Mouse (Mus musculus) right cerebral cortex, postnatal 25 days (tissue): Measurements from ENCODE around the gene Agap1.

ENCODE experiments used
- DNase-seq: peaks from one replicate; pipeline ENCODE4 v3.0.0; 2022

Gene Agap1

GRCm38 (mm10) chr1:89625312-89625711, 170.7 kb downstream of the Agap1 start:
- DNase-seq: no peak

GRCm38 (mm10) chr1:89625967-89626366, 171.4 kb downstream of the Agap1 start:
- no peak for DNase-seq

- DNase-seq: no peak
Measured at GRCm38 (mm10) chr1:89626940-89627339, 172.3 kb downstream of the Agap1 start.

- no peak for DNase-seq
Measured at GRCm38 (mm10) chr1:89627650-89628049, 173.0 kb downstream of the Agap1 start.

- no peak for DNase-seq
Measured at GRCm38 (mm10) chr1:89630836-89631235, 176.2 kb downstream of the Agap1 start.

GRCm38 (mm10) chr1:89631747-89632146, 177.1 kb downstream of the Agap1 start:
- DNase-seq: no peak

GRCm38 (mm10) chr1:89634055-89634454, 179.4 kb downstream of the Agap1 start:
- DNase-seq: no peak

GRCm38 (mm10) chr1:89635131-89635530, 180.5 kb downstream of the Agap1 start:
- DNase-seq: no peak

- no peak for DNase-seq
Measured at GRCm38 (mm10) chr1:89637670-89638069, 183.1 kb downstream of the Agap1 start.

GRCm38 (mm10) chr1:89643445-89644100, 189.0 kb downstream of the Agap1 start:
- no peak for DNase-seq

- no peak for DNase-seq
Measured at GRCm38 (mm10) chr1:89644120-89644519, 189.5 kb downstream of the Agap1 start.

GRCm38 (mm10) chr1:89646326-89647018, 191.9 kb downstream of the Agap1 start:
- peak; percentile 53 for DNase-seq

- no peak for DNase-seq
Measured at GRCm38 (mm10) chr1:89647505-89647904, 192.9 kb downstream of the Agap1 start.

- no peak for DNase-seq
Measured at GRCm38 (mm10) chr1:89650557-89650956, 196.0 kb downstream of the Agap1 start.

GRCm38 (mm10) chr1:89656167-89656566, 201.6 kb downstream of the Agap1 start:
- DNase-seq: no peak

- peak; percentile 48 for DNase-seq
Measured at GRCm38 (mm10) chr1:89656643-89657321, 202.2 kb downstream of the Agap1 start.

- no peak for DNase-seq
Measured at GRCm38 (mm10) chr1:89660804-89661203, 206.2 kb downstream of the Agap1 start.

- no peak for DNase-seq
Measured at GRCm38 (mm10) chr1:89666154-89666553, 211.5 kb downstream of the Agap1 start.

- no peak for DNase-seq
Measured at GRCm38 (mm10) chr1:89667387-89667786, 212.8 kb downstream of the Agap1 start.

- no peak for DNase-seq
Measured at GRCm38 (mm10) chr1:89668635-89669034, 214.0 kb downstream of the Agap1 start.

- DNase-seq: no peak
Measured at GRCm38 (mm10) chr1:89671110-89671787, 216.6 kb downstream of the Agap1 start.

GRCm38 (mm10) chr1:89673071-89673470, 218.5 kb downstream of the Agap1 start:
- DNase-seq: no peak

GRCm38 (mm10) chr1:89673686-89674085, 219.1 kb downstream of the Agap1 start:
- DNase-seq: no peak
